Mouse (Mus musculus) cerebellum, adult 9-11 months (tissue): ENCODE measurements at regions not wholly inside any gene's neighbourhood (a gene's known extent, or its start where the extent isn't known, plus 50 kb on each side); places are given as distances from the start of the nearest gene placed in this dataset.
"Not testable (repeated sequence)": the region's sequence is repeated elsewhere in the genome, so short reads cannot be mapped to it uniquely, and the experiment has no call there.

Source experiments
- DNase-seq: peaks from one replicate; pipeline ENCODE4 v3.0.0; 2022

- not testable (repeated sequence) for DNase-seq
These were observed 73.0 kb downstream of the Prl2c3 start for GRCm38 (mm10) chr13:12726831-12727230.

- DNase-seq: not testable (repeated sequence)
These were observed 81.8 kb downstream of the Prl2c3 start for GRCm38 (mm10) chr13:12717972-12718546.

- no peak for DNase-seq
These were observed 88.2 kb downstream of the Prl2c3 start for GRCm38 (mm10) chr13:12711471-12712273.

- DNase-seq: not testable (repeated sequence)
These were observed 96.9 kb downstream of the Prl2c3 start for GRCm38 (mm10) chr13:12702804-12703612.

GRCm38 (mm10) chr13:12702111-12702803 is 97.6 kb downstream of the Prl2c3 start:
- DNase-seq: not testable (repeated sequence)

- not testable (repeated sequence) for DNase-seq
These were observed 106.2 kb downstream of the Prl2c3 start for GRCm38 (mm10) chr13:12693593-12694118.

- DNase-seq: not testable (repeated sequence)
These were observed 111.1 kb downstream of the Prl2c3 start for GRCm38 (mm10) chr13:12688778-12689177.

- DNase-seq: not testable (repeated sequence)
These were observed 111.7 kb downstream of the Prl2c3 start for GRCm38 (mm10) chr13:12688149-12688548.

GRCm38 (mm10) chr13:12680954-12681571 is 115.4 kb downstream of the Ero1lb start:
- not testable (repeated sequence) for DNase-seq

- DNase-seq: peak; percentile 10
These were observed 114.7 kb downstream of the Ero1lb start for GRCm38 (mm10) chr13:12680283-12680953.

- DNase-seq: no peak
These were observed 111.7 kb downstream of the Ero1lb start for GRCm38 (mm10) chr13:12677372-12677771.

GRCm38 (mm10) chr13:12671011-12671410 is 105.3 kb downstream of the Ero1lb start:
- not testable (repeated sequence) for DNase-seq

GRCm38 (mm10) chr13:12668742-12669141 is 103.1 kb downstream of the Ero1lb start:
- not testable (repeated sequence) for DNase-seq

- DNase-seq: not testable (repeated sequence)
These were observed 102.3 kb downstream of the Ero1lb start for GRCm38 (mm10) chr13:12667727-12668665.

- not testable (repeated sequence) for DNase-seq
These were observed 100.4 kb downstream of the Ero1lb start for GRCm38 (mm10) chr13:12666050-12666449.
